Mouse (Mus musculus) olfactory bulb, adult 2 months (tissue): ENCODE measurements around the gene Nup62. TPM values are rescaled to one million over a fixed set of nuclear protein-coding genes. Genes with fewer than 3 reads are reported as not detected.

ENCODE experiments used
- H3K27ac ChIP-seq: fragments of 200-500 bp; 2 replicates; pipeline ENCODE4 v1.5.1; 2012; ENCODE audit warnings: low read depth, low read length; ENCODE audit not compliant: insufficient read depth
- H3K4me1 ChIP-seq: fragments of 200-500 bp; 2 replicates; pipeline ENCODE4 v1.6.1; 2012; ENCODE audit warnings: low read length; ENCODE audit not compliant: control insufficient read depth, insufficient read depth
- H3K4me3 ChIP-seq: fragments of 200-500 bp; 2 replicates; pipeline ENCODE4 v1.5.1; 2012; ENCODE audit warnings: mild to moderate bottlenecking, low read depth, low read length, moderate library complexity; ENCODE audit not compliant: insufficient read depth
- CTCF ChIP-seq: fragments of 200-500 bp; IDR thresholded peaks from 2 replicates; pipeline ENCODE4 v1.5.1; 2012; ENCODE audit warnings: low read depth, mild to moderate bottlenecking, low read length, moderate library complexity; ENCODE audit not compliant: insufficient read depth
- POLR2A ChIP-seq: fragments of 200-500 bp; IDR thresholded peaks from 2 replicates; pipeline ENCODE4 v1.6.1; 2012; ENCODE audit warnings: mild to moderate bottlenecking, low read depth, low read length, moderate library complexity; ENCODE audit not compliant: insufficient read depth
- WGBS: fragments of 180-500 bp; shearing (Covaris S2); methylation state at CpG from one replicate; pipeline ENCODE4 v1.1.7; 2018; 5-methylcytosine and 5-hydroxymethylcytosine counted together
- polyA plus RNA-seq: library from polyadenylated mRNA; stranded (reverse); fragments of >200 nt; gene quantifications from 2 replicates; pipeline ENCODE4 v1.2.4, GENCODE M21; 2012; ENCODE audit warnings: low replicate concordance; ENCODE audit not compliant: missing spikeins, insufficient read depth, insufficient read length

Gene Nup62
- polyA plus RNA-seq, 1 experiment: not detected

DNA sequence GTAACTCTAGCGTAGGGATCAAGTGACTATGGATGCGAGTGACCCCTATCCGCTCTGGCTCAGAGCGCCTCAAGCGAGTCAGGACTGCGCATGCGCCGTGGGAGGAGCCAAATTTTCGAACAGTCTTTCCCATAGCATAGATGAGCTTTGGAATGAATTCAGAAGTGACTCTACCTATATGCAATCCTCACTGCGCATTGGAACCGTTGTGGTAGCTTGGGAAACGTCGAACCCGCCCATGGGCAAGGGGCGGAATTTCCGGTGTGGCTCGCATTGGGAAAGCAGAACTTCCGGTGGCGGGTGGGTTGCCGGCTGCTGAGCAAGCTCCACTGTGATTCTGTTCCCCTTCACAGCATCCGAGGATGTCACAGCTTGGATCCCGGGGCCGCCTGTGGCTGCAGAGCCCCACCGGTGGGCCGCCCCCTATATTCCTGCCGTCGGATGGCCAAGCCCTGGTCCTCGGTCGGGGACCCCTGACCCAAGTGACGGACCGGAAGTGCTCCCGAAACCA is 41.2 kb downstream of the Nup62 start, which contains the start of gene Pnkp:
TSS of gene Pnkp (plus strand) at position 98 of the 511 bp plus-strand sequence.
- H3K4me3 ChIP-seq: peak within 1 kb of the TSS; percentile 91
- H3K27ac ChIP-seq: peak within 1 kb of the TSS; percentile 59
- WGBS: under 1% methylated on average over 32 of the region's 32 CpGs
- H3K4me1 ChIP-seq: peaks cover 44% of the 10 kb centered on the region
- peak; percentile 54; the same call in 1 of the 2 replicates for TF ChIP-seq POLR2A
- TF ChIP-seq CTCF: no peak

- Histone ChIP-seq H3K4me1 (peaks cover 41% of the 10 kb centered on the region), H3K27ac (no peak overlapping the region), H3K4me3 (peak overlapping the region; percentile 91)
- WGBS: 27% methylated on average over 8 of the region's 8 CpGs
- TF ChIP-seq POLR2A (no peak), CTCF (no peak)
Observed at GRCm38 (mm10) chr7:44857905-44858304, 42.0 kb downstream of the Nup62 start.

DNA sequence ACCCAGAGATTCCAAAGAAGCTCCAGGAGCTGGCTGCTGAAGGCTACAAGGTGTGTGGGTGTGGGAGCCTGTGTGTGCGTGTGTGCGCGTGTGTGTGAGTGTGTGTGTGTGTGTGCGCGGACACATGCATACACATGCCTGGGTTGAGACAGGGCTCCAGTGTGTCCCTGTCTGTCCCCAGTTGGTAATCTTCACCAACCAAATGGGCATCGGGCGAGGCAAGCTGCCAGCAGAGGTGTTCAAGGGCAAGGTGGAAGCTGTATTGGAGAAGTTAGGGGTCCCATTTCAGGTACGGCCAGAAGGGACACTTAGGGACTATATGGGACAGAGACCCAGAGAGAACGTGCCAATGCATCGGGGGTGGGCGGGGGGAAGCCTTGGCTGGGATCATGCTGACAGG is 44.0 kb downstream of the Nup62 start:
- TF ChIP-seq POLR2A: no peak
- 89% methylated on average over 11 of the region's 11 CpGs for WGBS
- Histone ChIP-seq H3K4me1 (peaks cover 47% of the 10 kb centered on the region), H3K27ac (no peak overlapping the region), H3K4me3 (no peak overlapping the region)

- Histone ChIP-seq H3K4me3 (no peak overlapping the region), H3K4me1 (peaks cover 52% of the 10 kb centered on the region), H3K27ac (no peak overlapping the region)
- TF ChIP-seq CTCF (peak; percentile 68), POLR2A (no peak)
- WGBS: 40% methylated on average over 22 of the region's 22 CpGs
Observed at GRCm38 (mm10) chr7:44860576-44861428, 44.9 kb downstream of the Nup62 start.

DNA sequence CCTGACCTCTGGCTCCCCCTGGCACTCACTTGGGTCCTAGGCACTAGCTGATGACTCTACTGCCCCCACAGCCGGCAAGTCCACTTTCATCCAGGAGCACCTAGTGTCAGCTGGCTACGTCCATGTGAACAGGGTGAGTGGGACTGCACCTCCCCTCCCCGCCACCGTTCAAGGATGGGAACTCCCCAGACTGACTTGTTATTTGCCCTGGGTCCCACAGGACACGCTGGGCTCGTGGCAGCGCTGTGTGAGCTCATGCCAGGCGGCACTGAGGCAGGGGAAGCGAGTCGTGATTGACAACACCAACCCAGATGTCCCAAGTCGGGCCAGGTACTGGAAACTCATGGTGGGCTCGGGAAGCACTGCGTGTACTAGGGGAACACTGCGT is 45.5 kb downstream of the Nup62 start:
- Histone ChIP-seq H3K27ac (no peak overlapping the region), H3K4me1 (peaks cover 57% of the 10 kb centered on the region), H3K4me3 (no peak overlapping the region)
- WGBS: 64% methylated on average over 14 of the region's 14 CpGs
- TF ChIP-seq POLR2A: no peak
- TF ChIP-seq CTCF: no peak

DNA sequence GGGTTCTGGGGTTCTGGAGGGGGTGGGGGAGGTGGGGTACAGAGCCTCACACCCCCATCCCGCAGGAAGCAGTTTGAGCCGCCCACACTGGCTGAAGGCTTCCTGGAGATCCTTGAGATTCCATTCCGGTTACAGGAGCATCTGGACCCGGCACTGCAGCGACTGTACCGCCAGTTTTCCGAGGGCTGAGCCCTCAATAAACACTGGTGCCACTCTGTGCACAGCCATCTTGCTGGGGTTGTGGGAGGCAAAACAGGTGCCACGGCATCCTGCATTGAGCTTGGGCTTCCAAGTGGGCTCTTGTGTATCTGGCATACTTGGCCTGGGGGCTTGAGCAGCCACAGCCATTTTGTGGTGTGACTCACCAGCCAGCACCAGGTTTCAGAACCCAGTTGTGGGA is 46.5 kb downstream of the Nup62 start:
- peaks cover 67% of the 10 kb centered on the region for H3K4me1 ChIP-seq
- TF ChIP-seq CTCF (no peak), POLR2A (no peak)
- no peak overlapping the region for H3K27ac ChIP-seq
- 43% methylated on average over 8 of the region's 8 CpGs for WGBS
- H3K4me3 ChIP-seq: no peak overlapping the region

DNA sequence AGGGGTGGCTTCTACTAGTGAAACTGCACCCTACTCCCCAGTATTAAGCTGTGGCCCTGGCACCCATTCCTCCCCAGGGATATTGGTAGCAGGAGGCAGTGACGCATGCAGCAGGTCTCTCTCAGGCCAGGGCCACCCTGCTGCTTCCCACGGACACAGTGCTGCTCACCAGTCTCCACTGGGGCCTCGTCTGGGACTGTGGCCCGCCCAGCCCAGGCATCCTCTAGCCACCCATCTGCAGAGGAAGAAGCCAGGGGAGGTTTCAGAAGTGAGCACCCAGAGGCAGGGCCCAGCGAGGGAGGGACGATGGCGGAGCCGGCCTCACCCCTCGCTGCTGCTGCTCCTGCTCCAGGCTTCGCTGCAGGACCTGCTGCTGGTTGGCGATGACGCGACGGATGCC is 47.3 kb downstream of the Nup62 start:
- TF ChIP-seq CTCF: no peak
- TF ChIP-seq POLR2A: no peak
- Histone ChIP-seq H3K27ac (no peak overlapping the region), H3K4me1 (peaks cover 71% of the 10 kb centered on the region), H3K4me3 (no peak overlapping the region)
- 84% methylated on average over 14 of the region's 14 CpGs for WGBS

- Histone ChIP-seq H3K4me3 (no peak overlapping the region), H3K27ac (no peak overlapping the region), H3K4me1 (peaks cover 70% of the 10 kb centered on the region)
- TF ChIP-seq POLR2A: no peak
- TF ChIP-seq CTCF: no peak
- WGBS: 73% methylated on average over 11 of the region's 11 CpGs
Observed at GRCm38 (mm10) chr7:44863982-44864494, 48.1 kb downstream of the Nup62 start.

GRCm38 (mm10) chr7:44864595-44865542 is 49.0 kb downstream of the Nup62 start:
- H3K4me3 ChIP-seq: no peak overlapping the region
- H3K4me1 ChIP-seq: peaks cover 67% of the 10 kb centered on the region
- H3K27ac ChIP-seq: no peak overlapping the region
- 49% methylated on average over 24 of the region's 24 CpGs for WGBS
- TF ChIP-seq CTCF: no peak
- no peak for TF ChIP-seq POLR2A
